Mouse (Mus musculus): ENCODE data around the gene Gcnt2. TPM values are rescaled to one million over a fixed set of nuclear protein-coding genes. Genes with fewer than 3 reads are reported as not detected.

Gene Gcnt2
- total RNA-seq (2021), result 7.2 and 7.3 TPM in 2 replicates
- long read RNA-seq, full-length matches to known transcripts, result 2 of 5 reads
- long read RNA-seq, partial matches to known transcripts, result 0 of 5 reads
- long read RNA-seq, other reads (novel, unspliced or antisense), result 3 of 5 reads

GRCm38 (mm10) chr13:40859652-40860399, at the start of gene Gcnt2:
Gcnt2 (plus strand) TSS chr13:40859754.
- DNase-seq, result no peak

- DNase-seq, result no peak
These were observed 38.9 kb upstream of the Gcnt2 start for GRCm38 (mm10) chr13:40820617-40821016.

GRCm38 (mm10) chr13:40821911-40822310, 37.6 kb upstream of the Gcnt2 start:
- DNase-seq, result no peak

DNA sequence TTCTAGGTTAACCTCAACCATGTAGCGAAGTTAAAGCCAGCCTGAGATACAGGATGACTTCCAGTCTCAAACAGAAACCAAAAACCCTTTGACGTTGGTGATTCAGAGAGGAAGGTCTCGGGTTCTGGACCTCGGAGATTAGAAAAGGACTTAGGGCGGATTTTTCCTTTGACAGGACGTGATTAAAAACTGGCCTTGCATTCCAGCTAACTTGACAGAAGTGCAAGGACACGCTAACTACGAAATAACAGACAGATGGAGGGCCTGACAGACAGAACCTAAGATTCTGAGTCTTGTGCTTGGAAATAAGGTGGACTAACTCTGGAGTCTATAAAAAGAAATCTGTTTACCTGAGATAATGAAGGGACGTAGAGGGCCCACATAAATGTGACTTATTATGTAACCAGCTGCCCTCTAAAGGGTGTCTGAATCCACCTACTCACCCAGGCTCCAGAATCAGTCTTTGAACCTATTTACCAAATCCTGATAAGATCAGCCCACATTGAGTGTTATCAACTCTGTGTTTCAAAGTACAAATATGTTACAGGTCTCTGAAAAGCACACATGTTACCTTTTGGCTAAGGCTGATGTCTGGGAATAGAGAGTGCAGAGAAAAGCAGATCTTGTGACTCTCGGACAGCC, 18.3 kb upstream of the Gcnt2 start:
- no peak for DNase-seq

DNA sequence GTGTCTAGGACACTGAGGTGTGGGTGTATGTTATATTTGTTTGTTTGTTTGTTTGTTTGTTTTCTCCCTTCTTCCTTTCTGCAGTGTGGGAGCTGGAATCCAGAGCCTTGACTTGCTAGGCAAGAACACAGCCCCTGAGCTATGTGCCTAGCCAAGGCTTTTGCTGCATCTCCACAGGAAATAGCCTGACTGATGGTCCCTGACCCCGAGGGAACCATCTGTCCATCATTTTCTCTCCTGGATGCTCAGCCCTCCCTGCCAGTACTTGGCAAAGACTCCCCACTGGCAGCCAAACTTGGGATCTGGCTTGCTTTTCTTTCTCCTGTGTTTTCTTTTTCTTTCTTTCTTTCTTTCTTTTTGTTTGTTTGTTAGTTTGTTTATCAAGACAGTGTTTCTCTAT, 17.4 kb upstream of the Gcnt2 start:
- peak; percentile 25 for DNase-seq

DNA sequence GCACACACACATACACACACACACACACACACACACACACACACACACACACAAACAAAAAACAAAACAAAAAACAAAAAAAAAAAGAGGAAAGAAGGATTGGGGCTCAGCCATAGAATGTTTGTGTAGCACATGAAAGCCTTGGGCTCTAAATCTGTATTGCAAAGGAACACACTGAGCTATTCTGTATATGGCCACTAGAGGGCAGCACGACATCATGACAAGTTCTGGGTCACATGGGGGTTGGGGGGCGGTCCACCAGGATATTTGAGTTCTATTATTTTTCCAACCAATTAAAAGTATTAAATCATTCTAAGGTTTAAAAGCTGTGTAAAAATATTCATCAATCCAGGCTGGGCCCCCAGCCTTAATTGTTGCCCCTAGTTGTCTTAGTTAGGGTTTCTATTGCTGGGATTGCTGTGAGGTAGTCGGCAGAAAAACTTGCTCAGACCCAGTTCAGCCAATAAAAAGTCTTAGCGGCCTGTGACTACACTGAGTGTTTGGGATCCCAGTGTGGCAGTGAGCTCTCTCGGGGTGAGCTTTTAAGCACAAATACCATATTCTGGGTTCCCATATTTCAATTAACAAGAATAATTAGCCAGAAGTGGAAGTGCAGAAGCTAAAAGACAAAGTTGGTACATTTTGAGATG, 16.0 kb upstream of the Gcnt2 start:
- peak; percentile 55 for DNase-seq

DNA sequence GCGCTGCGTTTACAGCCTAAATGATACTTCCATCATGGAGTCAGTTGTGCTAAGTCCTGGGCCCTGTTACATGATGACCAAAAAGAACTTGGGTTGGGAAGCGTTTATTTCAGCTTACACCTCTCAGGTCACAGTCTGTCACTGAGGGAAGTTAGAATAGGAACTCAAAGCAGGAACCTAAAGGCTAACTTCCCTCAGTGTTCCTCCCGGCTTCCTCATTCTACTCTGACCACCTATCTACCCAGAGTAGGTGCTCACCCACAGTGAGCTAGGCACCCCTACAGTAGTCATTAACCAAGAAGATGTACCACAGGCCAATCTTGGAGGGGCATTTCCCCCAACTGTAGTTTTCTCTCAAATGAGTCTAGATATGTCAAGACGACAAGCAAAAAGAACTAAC, 15.4 kb upstream of the Gcnt2 start:
- DNase-seq, result no peak

- DNase-seq, result no peak
These were observed 13.6 kb upstream of the Gcnt2 start for GRCm38 (mm10) chr13:40845951-40846350.

DNA sequence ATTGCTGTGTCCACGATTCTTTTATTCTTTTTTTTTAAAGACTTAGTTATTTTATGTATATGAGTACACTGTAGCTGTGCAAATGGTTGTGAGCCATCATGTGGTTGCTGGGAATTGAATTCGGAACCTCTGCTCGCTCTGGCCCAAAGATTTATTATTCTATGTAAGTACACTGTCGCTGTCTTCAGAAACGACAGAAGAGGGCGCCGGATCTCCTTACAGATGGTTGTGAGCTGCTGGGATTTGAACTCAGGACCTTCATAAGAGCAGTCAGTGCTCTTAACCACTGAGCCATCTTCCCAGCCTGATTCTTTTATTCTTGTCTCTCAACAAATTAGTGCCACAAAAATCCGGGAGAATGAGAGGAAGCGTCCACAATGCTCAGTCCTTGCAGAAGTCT, 13.2 kb upstream of the Gcnt2 start:
- no peak for DNase-seq

DNA sequence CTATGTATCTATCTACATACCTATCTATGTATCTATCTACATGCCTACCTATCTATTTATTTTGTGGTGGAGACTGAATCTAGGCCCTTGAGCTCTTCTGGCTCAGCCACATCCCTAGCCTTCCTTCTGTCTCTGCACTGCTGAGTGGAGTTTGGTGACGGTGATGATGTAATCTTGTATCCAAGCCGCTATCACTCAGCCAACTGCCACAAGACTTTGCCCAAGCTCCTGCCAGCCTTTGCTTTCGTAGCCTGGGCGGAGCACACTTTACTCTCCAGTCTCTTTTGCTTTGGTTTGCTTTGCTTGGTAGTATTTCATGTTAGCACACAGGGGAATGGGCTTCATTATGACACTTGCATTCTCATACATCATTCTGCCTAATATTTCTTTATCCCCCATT, 11.7 kb upstream of the Gcnt2 start:
- no peak for DNase-seq

DNA sequence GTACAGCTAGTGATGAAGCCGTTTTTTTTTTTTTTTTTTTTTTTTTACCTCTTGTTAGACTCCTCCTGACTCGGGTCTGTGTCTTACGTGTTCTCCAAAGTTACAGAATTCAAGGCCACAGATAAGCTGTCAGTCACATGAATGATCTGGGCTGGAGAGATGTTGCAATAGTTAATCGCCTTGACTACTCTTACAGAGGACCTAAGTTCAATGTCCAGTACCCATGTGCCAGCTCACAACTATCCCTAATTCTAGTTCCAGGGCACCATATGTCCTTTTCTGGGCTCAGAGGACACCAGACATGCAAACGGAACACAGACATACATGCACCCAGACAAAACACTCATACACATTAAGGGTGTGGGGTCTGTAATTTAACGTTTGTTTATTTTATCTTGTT, 8.9 kb upstream of the Gcnt2 start:
- no peak for DNase-seq

GRCm38 (mm10) chr13:40851281-40851680, 8.3 kb upstream of the Gcnt2 start:
- no peak for DNase-seq

DNA sequence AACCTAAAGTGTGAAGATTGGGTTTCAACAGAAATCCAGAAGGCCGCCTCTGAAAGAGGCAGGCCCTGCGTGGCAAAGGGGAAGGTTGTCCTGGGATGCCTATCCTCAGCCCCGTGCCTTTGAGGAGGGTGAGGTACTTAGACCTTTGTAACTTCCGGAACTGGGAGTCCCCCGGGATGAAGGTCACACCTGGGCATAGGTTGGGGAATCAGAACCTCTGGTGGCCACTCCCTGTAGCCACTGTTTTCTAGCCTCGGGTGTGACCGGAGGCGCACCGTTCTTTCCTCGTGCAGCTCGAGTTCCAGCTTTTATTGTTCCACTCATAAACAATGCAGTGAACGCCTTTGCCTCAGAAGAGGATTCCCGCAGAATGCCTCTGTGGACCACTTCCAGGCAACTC, 7.6 kb upstream of the Gcnt2 start:
- DNase-seq, result no peak

DNA sequence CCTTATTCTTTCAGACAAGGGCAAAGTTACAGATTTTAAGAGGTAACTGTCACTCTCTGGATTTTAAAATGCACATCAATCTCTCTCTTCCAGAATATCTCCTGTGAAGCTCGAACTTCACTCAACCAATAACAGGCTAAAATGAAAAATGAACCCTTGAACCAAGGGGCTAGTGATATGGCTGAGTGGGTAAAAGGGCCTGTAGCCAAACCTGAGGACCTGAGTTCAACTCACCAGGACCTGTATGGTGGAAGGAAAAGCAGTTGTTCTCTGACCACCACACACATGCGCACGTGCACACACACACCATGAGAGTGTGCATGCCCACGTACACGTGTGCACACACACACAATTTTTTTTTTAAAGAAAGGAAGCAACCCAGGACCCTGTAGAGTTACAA, 6.8 kb upstream of the Gcnt2 start:
- no peak for DNase-seq

DNA sequence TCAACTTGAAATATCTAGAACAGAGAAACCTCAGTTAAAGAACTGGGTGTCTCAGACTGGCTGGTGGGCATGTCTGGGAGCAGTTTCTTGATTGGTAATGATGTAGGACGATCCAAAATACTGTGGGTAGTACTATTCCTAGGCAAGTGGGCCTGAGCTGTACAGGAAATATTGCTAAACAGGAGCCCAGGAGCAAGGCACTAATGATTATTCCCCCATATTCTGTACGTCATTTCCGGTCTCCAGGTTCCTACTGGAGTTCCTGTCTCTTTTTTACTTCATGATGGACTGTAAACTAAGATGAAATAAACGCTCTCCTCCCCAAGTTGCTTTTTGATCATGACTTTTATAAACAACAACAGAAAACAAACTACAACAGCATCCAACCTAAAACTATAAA, 5.7 kb upstream of the Gcnt2 start:
- no peak for DNase-seq

GRCm38 (mm10) chr13:40854451-40855058, 5.0 kb upstream of the Gcnt2 start:
- DNase-seq, result no peak

DNA sequence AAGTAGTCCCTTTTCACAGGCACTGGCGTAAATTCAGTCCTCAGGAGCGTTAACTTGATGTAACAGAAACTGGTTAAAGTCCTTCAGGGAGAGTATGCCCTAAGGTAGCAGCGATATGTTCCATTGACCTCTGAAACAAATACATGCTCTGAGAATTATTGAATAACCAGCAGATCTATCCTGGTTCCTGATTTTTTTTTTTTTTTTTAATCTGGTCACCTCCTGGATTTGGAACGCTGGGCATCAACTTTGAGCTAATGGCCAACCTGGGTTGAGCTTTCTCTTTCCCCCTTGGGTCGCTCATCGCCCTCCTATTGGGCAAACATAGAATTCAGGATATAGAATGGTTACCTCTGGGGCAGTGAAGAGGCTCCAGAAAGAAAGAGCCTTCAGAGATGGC, 4.3 kb upstream of the Gcnt2 start:
- no peak for DNase-seq

DNA sequence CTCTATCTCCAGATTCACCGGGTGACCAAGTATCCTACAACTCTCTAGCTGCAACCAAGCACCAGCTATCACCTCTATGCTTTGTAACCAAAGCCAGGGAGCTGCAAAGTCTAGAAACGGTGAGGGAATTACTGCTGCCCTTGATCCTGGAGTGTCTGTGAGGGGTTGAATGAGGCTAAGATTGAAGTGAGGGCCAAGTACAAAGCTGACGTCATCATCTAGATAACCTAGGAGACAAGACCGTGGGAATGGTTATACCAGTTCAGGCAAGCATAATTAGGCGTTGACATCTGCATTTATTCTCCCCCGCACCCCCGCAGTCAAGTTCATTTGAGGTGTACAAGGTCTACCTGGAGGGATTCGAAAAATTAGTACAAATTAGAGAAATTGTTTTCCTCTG, 2.8 kb upstream of the Gcnt2 start:
- no peak for DNase-seq

DNA sequence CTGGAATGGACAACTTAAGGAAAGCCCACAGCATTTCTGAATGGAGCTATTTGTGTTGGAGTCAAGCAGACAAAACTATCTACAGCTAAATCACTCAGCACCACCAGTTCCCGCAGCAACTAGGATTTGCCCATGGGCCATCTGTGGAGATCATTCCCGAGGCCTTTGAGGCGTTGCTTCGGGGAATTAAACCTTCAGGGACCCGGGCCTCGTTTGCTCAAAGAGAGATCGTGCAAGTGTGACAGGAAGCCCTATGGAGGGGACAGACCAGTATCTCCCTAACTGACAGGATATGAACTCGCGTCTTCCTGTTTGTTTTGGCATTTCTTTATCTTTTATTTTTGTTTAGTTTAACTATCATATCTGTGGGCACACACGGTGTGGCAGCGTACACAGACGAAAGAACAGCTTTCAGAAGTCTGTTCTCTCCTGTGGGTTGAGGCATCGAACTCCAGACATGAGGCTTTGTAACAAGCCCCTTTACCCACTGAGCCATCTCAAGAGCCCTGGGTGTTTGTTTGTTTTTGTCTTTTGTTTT, 2.2 kb upstream of the Gcnt2 start:
- DNase-seq, result no peak

GRCm38 (mm10) chr13:40859225-40859624, 329 bp upstream of the Gcnt2 start:
- no peak for DNase-seq

GRCm38 (mm10) chr13:40863006-40863405, 3.5 kb downstream of the Gcnt2 start:
- DNase-seq, result no peak

GRCm38 (mm10) chr13:40868844-40869587, 9.5 kb downstream of the Gcnt2 start:
- DNase-seq, result no peak

Measured in adrenal gland, postnatal 25 days (tissue).